ENCODE assay signal across 46 mouse cellular contexts in the genomic region with DNA sequence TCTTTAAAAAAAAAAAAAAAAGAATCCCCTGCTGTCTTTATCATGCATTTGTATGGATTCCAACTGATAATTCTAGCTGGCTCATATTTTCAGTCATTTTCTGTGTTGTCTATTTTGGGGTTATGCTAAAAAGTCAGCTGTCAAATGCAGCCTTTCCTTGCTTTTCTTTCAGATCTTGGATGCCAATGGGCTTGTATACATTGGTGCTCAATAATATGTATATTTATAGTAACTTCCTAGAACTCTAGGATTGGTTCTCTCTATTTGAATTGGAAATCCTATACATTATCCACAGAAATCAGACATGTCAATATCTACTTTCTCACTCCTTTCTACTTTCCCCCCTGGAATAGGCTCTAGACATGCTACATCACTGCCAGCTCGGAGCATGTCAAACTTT. TPM values are rescaled to one million over a fixed set of nuclear protein-coding genes. Genes with fewer than 3 reads are reported as not detected.
"Had no signal": no experiment of that assay in that cellular context is flagged by ENCODE, and none has a peak within 500 bp of the region (broad histone marks: within the 10 kb centered on the region; RNA-seq: fewer than 3 reads in every experiment).

No protein-coding gene starts in this region.

- H3K27me3 ChIP-seq: limb, embryonic 12.5 days; limb, embryonic 13.5 days; limb, embryonic 15.5 days; liver, embryonic 12.5 days; liver, embryonic 13.5 days; liver, embryonic 15.5 days; lung, embryonic 15.5 days; megakaryocyte, embryonic 14.5 days; midbrain, embryonic 12.5 days; midbrain, embryonic 13.5 days; midbrain, embryonic 15.5 days; neural tube, embryonic 12.5 days; neural tube, embryonic 13.5 days had no signal

- H3K4me1 ChIP-seq: limb, embryonic 12.5 days; liver, embryonic 12.5 days; liver, embryonic 13.5 days; liver, embryonic 15.5 days; lung, embryonic 15.5 days; megakaryocyte, embryonic 14.5 days; midbrain, embryonic 10.5 days; midbrain, embryonic 12.5 days; midbrain, embryonic 13.5 days; midbrain, embryonic 15.5 days; neural tube, embryonic 12.5 days had no signal

- H3K27ac ChIP-seq: limb, embryonic 12.5 days; limb, embryonic 13.5 days; limb, embryonic 15.5 days; liver, embryonic 12.5 days; liver, embryonic 13.5 days; liver, embryonic 14.5 days; liver, embryonic 15.5 days; lung, embryonic 15.5 days; macrophage; midbrain, embryonic 10.5 days; midbrain, embryonic 12.5 days; midbrain, embryonic 13.5 days; midbrain, embryonic 15.5 days; neural tube, embryonic 12.5 days; neural tube, embryonic 13.5 days had no signal

- ATAC-seq: liver, embryonic 12.5 days; liver, postnatal 0 days; lung, postnatal 0 days; midbrain, embryonic 13.5 days; midbrain, embryonic 15.5 days; midbrain, embryonic 16.5 days had no signal

- H3K36me3 ChIP-seq: limb, embryonic 12.5 days; limb, embryonic 13.5 days; limb, embryonic 15.5 days; liver, embryonic 12.5 days; liver, embryonic 13.5 days; liver, embryonic 15.5 days; lung, embryonic 15.5 days; midbrain, embryonic 13.5 days; midbrain, embryonic 15.5 days; neural tube, embryonic 12.5 days had no signal

- H3K9me3 ChIP-seq: limb, embryonic 15.5 days; liver, embryonic 15.5 days; lung, embryonic 15.5 days; midbrain, embryonic 13.5 days; midbrain, embryonic 15.5 days; neural tube, embryonic 13.5 days had no signal

- H3K4me2 ChIP-seq: limb, embryonic 12.5 days; limb, embryonic 13.5 days; liver, embryonic 11.5 days; liver, embryonic 12.5 days; liver, embryonic 13.5 days; liver, embryonic 15.5 days; lung, embryonic 14.5 days; lung, embryonic 15.5 days; midbrain, embryonic 11.5 days; midbrain, embryonic 12.5 days; midbrain, embryonic 13.5 days; midbrain, embryonic 15.5 days; neural tube, embryonic 12.5 days; neural tube, embryonic 13.5 days had no signal

- H3K4me3 ChIP-seq: limb, embryonic 10.5 days; limb, embryonic 12.5 days; limb, embryonic 13.5 days; limb, embryonic 15.5 days; liver, embryonic 12.5 days; liver, embryonic 13.5 days; liver, embryonic 15.5 days; lung, embryonic 15.5 days; megakaryocyte, embryonic 14.5 days; midbrain, embryonic 10.5 days; midbrain, embryonic 12.5 days; midbrain, embryonic 13.5 days; midbrain, embryonic 15.5 days; myocyte; neural tube, embryonic 12.5 days; neural tube, embryonic 13.5 days had no signal

- H3K9ac ChIP-seq: limb, embryonic 12.5 days; limb, embryonic 13.5 days; limb, embryonic 15.5 days; liver, embryonic 12.5 days; liver, embryonic 13.5 days; liver, embryonic 14.5 days; liver, embryonic 15.5 days; liver, postnatal 0 days; lung, embryonic 14.5 days; lung, embryonic 15.5 days; midbrain, embryonic 12.5 days; midbrain, embryonic 13.5 days; midbrain, embryonic 15.5 days; neural tube, embryonic 12.5 days; neural tube, embryonic 13.5 days had no signal

- DNase-seq: liver; liver, embryonic 13.5 days; liver, postnatal 0 days; lung, adult 18-20 months; lung, adult 2 months; lung, embryonic 14.5 days; lung, postnatal 10 days; lung, postnatal 14 days; lung, postnatal 36 days; lung, postnatal 4 days; midbrain, embryonic 14.5 days had no signal

RNA-seq across cellular contexts. Expression of gene 4933416C03Rik, which starts 5.0 kb away (rescaled TPM):
- total RNA-seq: left cerebral cortex, postnatal 14 days; left cerebral cortex, postnatal 25 days; left cerebral cortex, postnatal 36 days; left cerebral cortex, postnatal 4 days; liver, adult 2 months; megakaryocyte progenitor cell, adult 5-6 weeks; megakaryocyte, adult 5-6 weeks; megakaryocyte-erythroid progenitor cell, adult 5-6 weeks; midbrain, postnatal 0 days had no signal
- polyA plus RNA-seq: limb, embryonic 10.5 days; limb, embryonic 11.5 days; limb, embryonic 12.5 days; limb, embryonic 13.5 days; limb, embryonic 14.5 days; limb, embryonic 15.5 days; liver, adult 2 months; liver, embryonic 11.5 days; liver, embryonic 12.5 days; liver, embryonic 13.5 days; liver, embryonic 14.5 days; liver, embryonic 15.5 days; liver, embryonic 16.5 days; liver, postnatal 0 days; lung, adult 2 months; lung, embryonic 14.5 days; lung, embryonic 15.5 days; lung, embryonic 16.5 days; lung, postnatal 0 days; macrophage; midbrain, embryonic 10.5 days; midbrain, embryonic 12.5 days; midbrain, embryonic 13.5 days; midbrain, embryonic 14.5 days; midbrain, postnatal 0 days; myocyte; neural tube, embryonic 11.5 days had no signal
